Mouse (Mus musculus) telencephalon, adult 2 months (tissue): ENCODE results near the gene Slc6a15.
A peak's percentile ranks its signal among the peaks of the same experiment; 100 is the strongest.

ENCODE experiments used
- DNase-seq: peaks from one replicate; pipeline ENCODE4 v3.0.0-alpha.2; 2011; ENCODE audit warnings: low read depth, low spot score

Slc6a15 gene

DNA sequence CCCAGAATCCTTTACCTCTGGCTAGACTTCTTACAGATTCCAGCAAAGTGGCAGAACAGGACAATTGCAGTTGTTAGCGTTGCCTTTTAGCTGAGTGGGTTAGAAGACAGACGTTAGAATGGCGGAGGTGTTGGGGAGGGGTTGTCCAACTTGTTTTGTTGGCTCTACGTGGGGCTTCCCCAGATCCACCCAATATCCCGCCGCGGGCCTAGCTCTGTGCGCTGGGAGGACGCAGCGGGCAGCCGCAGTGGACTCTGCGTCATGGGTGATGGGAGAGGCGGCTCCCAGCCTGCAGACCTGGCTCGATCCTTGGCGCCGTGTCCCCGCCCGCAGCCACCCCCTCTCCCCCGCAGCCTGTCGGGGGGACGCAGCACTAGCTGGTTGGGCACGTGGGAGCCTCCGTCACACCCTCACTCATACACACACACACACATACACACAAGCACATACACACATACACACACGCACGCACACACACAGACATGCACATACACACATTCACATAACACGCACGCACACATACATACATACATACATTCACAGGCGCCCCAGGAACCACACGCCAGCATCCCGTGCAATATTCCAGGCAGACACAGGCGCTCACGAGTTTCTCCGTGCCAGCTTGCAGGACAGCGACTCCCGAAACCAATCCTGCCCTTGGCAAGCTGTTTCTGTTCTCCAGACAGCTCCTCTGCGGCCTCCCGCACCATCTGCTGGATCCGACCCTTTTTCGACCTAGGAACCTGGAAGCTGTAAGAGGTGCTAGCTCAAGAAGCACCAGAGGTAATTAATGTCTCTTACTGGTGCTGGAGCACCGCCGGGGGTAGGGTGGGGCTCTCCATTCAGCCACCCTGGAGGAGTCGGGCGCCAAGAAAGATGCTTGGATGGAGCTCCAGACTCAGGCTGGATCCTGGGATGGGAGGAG is at the start of gene Slc6a15:
Slc6a15 (plus strand) TSS at position 413 of the 925 bp plus-strand sequence.
- DNase-seq, result peak; percentile 47

DNA sequence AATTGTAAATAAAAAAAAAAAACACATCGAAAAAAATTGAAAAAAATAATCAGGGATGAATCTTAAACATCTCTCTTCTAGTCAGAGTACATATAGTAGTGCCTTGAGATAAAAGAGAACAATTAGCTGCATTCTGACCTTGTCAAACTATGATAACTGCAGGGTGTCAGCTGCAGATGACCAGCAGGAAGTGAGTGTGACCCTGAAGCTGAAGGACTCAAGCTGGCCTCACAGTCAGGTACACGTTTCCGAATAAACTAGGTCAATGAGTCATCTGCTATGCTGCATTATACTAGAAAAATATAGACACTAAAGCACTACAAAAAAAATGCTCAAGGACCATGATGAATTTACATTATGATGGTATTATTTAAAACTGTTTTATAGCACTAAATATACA is 45.6 kb upstream of the Slc6a15 start:
- no peak for DNase-seq

DNA sequence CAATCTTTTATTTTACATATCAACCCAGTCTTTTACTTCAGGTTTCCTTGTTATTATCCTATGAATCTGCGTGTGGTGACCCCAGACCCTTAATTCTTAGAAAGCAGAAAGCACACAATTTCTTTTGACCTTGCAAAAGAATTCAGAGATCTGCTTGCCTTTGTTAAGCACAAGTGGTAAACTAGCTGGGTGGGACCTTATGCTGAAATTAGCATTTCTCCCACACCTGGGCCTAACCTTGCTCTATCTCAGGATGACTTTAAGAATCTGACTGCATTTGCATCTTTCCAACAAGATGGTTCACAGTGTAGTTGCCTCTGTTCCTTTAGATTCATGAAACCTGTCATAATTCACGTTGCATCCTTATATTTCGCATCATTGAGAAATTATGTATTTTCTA is 44.2 kb upstream of the Slc6a15 start:
- DNase-seq, result no peak

DNA sequence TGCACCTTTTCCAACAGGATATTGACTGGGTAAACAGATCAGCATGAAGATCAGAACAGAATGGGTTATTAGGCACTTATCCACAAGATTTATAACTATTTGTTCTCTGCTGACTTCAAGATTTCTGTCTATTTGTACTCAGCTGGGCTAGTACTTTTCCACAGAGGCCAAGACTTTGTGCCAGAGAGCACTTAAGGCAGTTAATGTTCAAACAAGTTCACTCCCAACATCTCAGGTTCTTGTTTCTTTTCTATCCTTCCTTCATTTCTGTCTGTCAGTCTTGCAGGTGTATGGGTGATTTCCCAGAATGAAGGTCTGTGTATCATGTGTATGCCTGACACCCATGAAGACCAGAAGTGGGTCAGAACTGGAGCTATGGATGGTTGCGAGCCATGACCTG is 33.3 kb upstream of the Slc6a15 start:
- no peak for DNase-seq

DNA sequence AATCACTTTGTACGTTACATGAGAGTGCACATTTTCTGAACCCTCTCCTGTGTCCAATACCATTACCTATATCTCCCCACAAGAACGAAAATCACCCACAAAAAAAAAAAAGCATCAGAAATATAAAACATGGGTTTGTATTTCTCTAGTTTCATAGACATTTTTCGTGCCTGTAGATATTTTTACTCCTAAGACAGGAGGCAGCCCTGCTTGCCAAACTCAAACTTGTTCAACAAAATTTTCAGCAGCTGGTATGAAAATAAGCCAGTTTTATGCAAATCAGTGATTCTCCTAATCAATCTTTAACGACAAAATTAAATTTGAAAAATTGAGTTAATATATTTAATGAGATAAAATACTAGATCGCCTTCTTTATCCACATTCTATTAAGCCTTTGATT is 27.7 kb upstream of the Slc6a15 start:
- peak; percentile 15 for DNase-seq

DNA sequence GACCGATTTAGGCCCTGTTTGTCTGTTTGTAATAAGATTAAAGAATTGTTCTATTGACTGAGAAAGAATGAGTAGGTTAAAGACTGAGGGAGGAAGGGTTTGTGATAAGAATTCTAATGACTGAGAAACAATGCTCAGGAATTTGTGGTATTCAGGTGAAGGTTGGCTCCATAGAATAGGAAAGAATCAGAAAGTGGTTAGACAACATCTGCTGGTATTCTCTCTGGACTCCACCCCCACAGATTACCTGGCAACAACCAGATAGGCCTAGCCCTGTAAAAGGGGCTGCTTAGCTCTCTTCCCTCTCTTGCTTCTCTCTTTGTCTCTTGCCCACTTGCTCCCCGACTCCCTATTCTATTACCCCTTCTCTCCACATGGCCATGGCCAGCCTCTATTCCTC is 20.8 kb upstream of the Slc6a15 start:
- DNase-seq, result no peak

DNA sequence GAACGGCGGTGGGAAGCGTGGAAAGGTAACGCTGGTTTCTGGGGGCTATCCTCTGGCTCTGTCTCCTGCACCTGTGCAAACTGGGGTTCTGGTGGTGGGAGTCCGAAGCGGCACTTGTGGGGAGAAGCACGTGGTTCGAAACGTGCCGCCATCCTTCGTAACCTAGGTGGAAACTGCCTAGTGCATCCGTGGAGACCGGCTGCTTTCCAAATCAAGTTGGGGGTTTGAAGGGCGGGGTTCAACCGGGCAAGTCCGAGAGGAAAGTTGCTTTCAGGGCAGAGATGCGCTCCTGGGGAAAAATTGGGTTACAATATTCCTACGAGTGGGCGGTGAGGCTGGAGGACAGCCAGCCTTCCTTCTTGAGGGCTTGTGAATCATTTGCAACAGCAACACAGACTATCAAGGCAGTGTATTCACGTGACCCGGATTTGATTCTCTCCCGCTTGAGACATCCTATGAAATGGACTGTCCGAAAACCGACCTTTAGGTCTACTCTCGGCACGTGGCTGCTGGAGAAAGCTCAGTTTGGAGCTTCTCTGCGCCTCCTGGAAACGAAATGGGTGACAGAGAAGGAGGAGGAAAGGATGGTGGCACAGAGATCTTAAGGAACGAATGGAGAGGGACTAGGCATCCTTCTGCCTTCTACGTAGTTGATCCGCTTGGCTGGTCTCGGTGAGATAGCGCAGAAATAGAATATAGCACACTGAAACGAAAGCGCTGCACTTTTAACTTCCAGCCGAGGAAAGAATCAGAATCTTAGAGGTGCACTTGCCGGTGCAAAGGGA is 905 bp downstream of the Slc6a15 start:
- DNase-seq, result peak; percentile 54

DNA sequence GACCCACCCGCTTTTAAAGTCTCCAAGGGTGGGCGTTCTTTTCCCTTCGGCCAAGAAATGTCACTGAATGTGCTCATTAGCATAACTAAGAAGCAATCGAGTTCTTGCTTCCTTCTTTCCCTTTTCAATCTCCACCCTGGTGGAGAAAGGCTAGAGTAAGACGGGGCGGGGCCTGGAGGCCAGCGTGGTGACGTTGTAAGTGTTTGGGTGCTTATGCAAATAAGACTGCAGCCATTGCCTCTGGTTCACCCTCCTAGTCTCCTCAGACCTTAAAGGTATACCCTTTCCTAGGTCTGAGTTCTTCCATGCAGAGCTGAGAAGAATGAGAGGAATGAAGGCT is 1.5 kb downstream of the Slc6a15 start:
- peak; percentile 65 for DNase-seq

DNA sequence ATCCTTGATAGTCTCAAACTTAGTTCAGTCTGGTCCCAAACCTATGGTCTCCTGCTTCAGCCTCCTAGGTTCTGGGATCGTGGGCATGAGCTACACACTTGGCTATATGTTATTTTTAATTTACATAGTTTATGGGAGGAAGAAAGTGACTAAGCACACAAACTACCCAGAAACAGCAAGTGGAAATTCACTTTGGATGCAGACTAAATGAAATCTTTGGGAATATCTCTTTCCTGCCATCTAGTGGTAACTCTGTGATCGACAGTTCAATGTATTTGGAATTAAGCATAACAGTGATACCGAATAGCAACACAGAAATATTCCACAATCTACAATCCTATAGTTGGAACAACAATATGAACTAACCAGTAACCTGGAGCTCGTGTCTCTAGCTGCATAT is 34.6 kb downstream of the Slc6a15 start:
- DNase-seq, result peak; percentile 55

DNA sequence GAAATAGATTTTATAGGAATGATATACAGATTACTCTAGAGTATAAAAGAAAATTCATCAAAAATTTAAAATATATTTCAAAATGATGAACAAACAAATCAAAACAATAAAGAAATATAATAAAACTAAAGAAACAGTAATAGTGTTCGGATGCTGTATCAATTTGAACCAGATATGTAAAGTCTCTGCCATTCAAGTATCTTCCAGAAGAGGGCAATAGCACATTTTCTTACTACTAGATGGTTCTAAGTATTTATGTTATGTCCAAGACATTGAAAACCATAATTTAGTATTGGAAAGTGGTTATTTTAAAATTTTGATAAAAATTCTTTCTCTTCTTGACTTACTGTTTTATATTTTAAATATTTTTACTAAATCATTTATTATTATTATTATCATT is 60.1 kb downstream of the Slc6a15 start:
- DNase-seq, result no peak

DNA sequence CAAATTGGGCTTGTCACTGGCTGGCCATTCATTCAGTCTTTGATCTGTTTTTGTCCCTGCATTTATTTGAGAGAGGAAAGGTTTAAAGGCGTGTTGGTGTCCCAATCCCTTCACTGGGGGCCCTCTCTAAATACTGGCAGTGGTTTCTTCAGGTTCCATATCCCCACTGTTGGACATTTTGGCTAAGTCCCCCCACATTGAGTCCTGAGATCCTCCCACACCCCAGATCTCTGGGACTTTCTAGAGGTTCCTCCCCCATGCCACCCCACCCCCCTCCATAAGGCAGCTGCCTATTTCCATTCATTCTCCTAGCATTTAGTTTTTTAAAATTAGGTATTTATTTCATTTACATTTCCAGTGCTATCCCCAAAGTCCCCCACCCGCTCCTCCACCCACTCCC is 75.0 kb downstream of the Slc6a15 start:
- DNase-seq, result no peak

DNA sequence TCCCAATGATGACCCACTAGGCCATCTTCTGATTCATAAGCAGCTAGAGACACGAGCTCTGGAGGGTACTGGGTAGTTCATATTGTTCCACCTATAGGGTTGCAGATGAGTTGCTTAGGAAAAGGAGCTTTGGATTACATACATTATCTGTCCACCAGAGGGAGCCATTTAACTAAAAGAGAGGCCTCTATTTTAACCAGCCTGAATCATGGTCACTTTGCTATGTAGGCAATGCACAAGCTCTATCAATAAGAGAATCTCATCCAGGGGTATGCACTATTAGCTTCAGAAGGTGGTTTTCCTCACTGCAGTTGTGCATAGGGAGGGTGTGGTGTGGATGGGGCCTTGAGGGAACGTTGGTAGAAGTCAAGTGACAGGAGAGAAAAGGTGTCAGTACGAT is 75.5 kb downstream of the Slc6a15 start:
- peak; percentile 66 for DNase-seq

DNA sequence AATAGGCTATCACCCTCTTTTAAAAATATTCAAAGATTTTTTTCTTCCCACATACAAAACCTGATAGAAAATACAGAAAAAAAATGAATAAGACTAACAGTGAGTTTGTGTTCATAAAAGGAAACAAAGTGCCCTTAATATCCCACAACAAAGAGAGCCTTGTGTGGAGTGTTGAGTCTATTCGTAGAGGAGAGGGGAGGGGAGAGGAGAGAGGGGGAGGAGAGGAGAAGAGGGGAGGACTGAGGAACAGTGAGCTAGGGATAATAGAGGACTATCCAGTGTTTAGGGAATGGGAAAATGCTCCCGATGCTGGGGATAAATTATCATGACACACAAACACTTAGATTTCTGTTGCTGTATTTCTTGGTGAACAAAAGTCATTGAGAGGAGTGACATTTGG is 80.8 kb downstream of the Slc6a15 start:
- DNase-seq, result peak; percentile 52

DNA sequence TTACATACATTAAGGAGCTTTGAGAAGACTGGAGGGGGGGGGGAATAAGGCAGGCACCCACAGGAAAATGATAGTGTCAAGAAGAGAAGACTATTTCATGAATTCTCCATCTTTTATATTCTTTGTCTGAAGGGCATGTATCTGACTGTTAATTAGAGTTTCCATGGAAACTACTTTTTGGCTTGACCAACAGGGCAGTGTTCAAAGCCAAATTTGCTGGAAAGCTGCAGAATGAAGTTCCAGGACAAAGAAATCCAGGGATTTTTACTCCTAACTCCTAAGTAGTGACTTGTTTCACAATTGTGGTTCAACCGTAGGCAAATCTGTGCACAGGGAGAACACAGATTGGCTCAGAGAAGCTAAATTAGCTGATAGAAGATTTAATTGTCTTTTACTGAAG is 90.3 kb downstream of the Slc6a15 start:
- DNase-seq, result no peak
